Mouse (Mus musculus) lung, postnatal 0 days (tissue): ENCODE results near the gene Gm42417. TPM values are rescaled to one million over a fixed set of nuclear protein-coding genes. Genes with fewer than 3 reads are reported as not detected.

ENCODE experiments used
- ATAC-seq: fragments of 200-750 bp; cut with Nextera tagmentation; 2 replicates; pipeline ENCODE4 v1.8.0; 2017; ENCODE audit warnings: moderate library complexity
- DNase-seq: peaks from one replicate; pipeline ENCODE4 v3.0.0-alpha.2; 2016; ENCODE audit warnings: low spot score
- H3K27ac ChIP-seq: fragments of 300-500 bp; sonication (generic); 2 replicates; pipeline ENCODE4 v1.5.1; 2014; ENCODE audit warnings: antibody characterized with exemption, mild to moderate bottlenecking, low read length, mixed read lengths
- H3K27me3 ChIP-seq: fragments of 300-500 bp; sonication (generic); replicated peaks from 2 replicates; pipeline ENCODE4 v1.6.1; 2014; ENCODE audit warnings: low read length, mixed read lengths; ENCODE audit not compliant: insufficient read depth
- H3K36me3 ChIP-seq: fragments of 300-500 bp; sonication (generic); 2 replicates; pipeline ENCODE4 v1.6.1; 2014; ENCODE audit warnings: low read length, mixed read lengths; ENCODE audit not compliant: insufficient read depth
- H3K4me1 ChIP-seq: fragments of 300-500 bp; sonication (generic); 2 replicates; pipeline ENCODE4 v1.6.1; 2014; ENCODE audit warnings: antibody characterized with exemption, low read depth, low read length, mixed read lengths; ENCODE audit not compliant: insufficient read depth
- H3K4me2 ChIP-seq: fragments of 300-500 bp; sonication (generic); replicated peaks from 2 replicates; pipeline ENCODE4 v1.6.1; 2014; ENCODE audit warnings: low read depth, mild to moderate bottlenecking, low read length, moderate library complexity, mixed read lengths
- H3K4me3 ChIP-seq: fragments of 300-500 bp; sonication (generic); 2 replicates; pipeline ENCODE4 v1.5.1; 2014; ENCODE audit warnings: low read depth, low read length
- H3K9ac ChIP-seq: fragments of 300-500 bp; sonication (generic); replicated peaks from 2 replicates; pipeline ENCODE4 v1.6.1; 2014; ENCODE audit warnings: low read depth, mild to moderate bottlenecking
- H3K9me3 ChIP-seq: fragments of 300-500 bp; sonication (generic); 2 replicates; pipeline ENCODE4 v1.6.1; 2016; ENCODE audit warnings: low read length, mixed read lengths
- CTCF ChIP-seq: IDR thresholded peaks from 2 replicates; pipeline ENCODE4 v1.5.1; 2016; ENCODE audit warnings: antibody characterized with exemption, mild to moderate bottlenecking
- EP300 ChIP-seq: IDR thresholded peaks from 2 replicates; pipeline ENCODE4 v1.6.1; 2016; ENCODE audit warnings: antibody characterized with exemption, mild to moderate bottlenecking, control low read depth
- WGBS: fragments of 180-500 bp; shearing (Covaris S2); extraction: QIAGEN DNeasy Blood & Tissue Kit; methylation state at CpG from one replicate; pipeline ENCODE4 v1.1.7; 2014; 5-methylcytosine and 5-hydroxymethylcytosine counted together
- polyA plus RNA-seq: library from polyadenylated mRNA; unstranded; fragments of >200 nt; fragmentation: Nextera tagmentation; extraction: Ambion mirVana; gene quantifications from 2 replicates; pipeline ENCODE4 v1.2.1, GENCODE M21; 2015

Gene Gm42417
- polyA plus RNA-seq, 1 experiment from 2014 or later, result 0.62 TPM

GRCm38 (mm10) chr1:36526903-36527302 lies 12.3 kb downstream of the Gm42417 start:
- ATAC-seq, result no peak
- no peak overlapping the region for H3K4me3 ChIP-seq
- no peaks in the 10 kb centered on the region for H3K27me3 ChIP-seq
- WGBS, result 82% methylated on average over 10 of the region's 10 CpGs
- no peak for TF ChIP-seq EP300
- TF ChIP-seq CTCF, result no peak
- H3K9me3 ChIP-seq, result no peaks in the 10 kb centered on the region
- peaks cover 29% of the 10 kb centered on the region; the same call in 1 of the 2 replicates for H3K36me3 ChIP-seq
- H3K4me1 ChIP-seq, result no peaks in the 10 kb centered on the region; the same call in 1 of the 2 replicates
- H3K27ac ChIP-seq, result no peak overlapping the region
- no peak for DNase-seq
- no peak overlapping the region for H3K4me2 ChIP-seq
- H3K9ac ChIP-seq, result no peak overlapping the region

- Histone ChIP-seq H3K4me3 (no peak overlapping the region), H3K9ac (no peak overlapping the region), H3K9me3 (no peaks in the 10 kb centered on the region), H3K27ac (no peak overlapping the region), H3K27me3 (no peaks in the 10 kb centered on the region), H3K4me2 (no peak overlapping the region), H3K36me3 (peaks cover 36% of the 10 kb centered on the region; the same call in 1 of the 2 replicates), H3K4me1 (no peaks in the 10 kb centered on the region; the same call in 1 of the 2 replicates)
- no peak for DNase-seq
- ATAC-seq, result no peak
- WGBS, result 88% methylated on average over 12 of the region's 12 CpGs
- TF ChIP-seq EP300 (no peak), CTCF (no peak)
Measured at GRCm38 (mm10) chr1:36525774-36526173, 13.5 kb downstream of the Gm42417 start.

- Histone ChIP-seq H3K9ac (no peak overlapping the region), H3K36me3 (peaks cover 47% of the 10 kb centered on the region), H3K9me3 (no peaks in the 10 kb centered on the region), H3K4me2 (no peak overlapping the region), H3K27me3 (no peaks in the 10 kb centered on the region), H3K27ac (no peak overlapping the region), H3K4me1 (no peaks in the 10 kb centered on the region), H3K4me3 (no peak overlapping the region)
- DNase-seq (no peak), ATAC-seq (no peak)
- TF ChIP-seq CTCF (no peak), EP300 (no peak)
- 62% methylated on average over 5 of the region's 5 CpGs for WGBS
Measured at GRCm38 (mm10) chr1:36524058-36524457, 15.2 kb downstream of the Gm42417 start.

- H3K4me1 ChIP-seq, result no peaks in the 10 kb centered on the region
- H3K36me3 ChIP-seq, result peaks cover 47% of the 10 kb centered on the region
- no peak overlapping the region for H3K4me2 ChIP-seq
- 63% methylated on average over 9 of the region's 9 CpGs for WGBS
- H3K4me3 ChIP-seq, result no peak overlapping the region
- no peaks in the 10 kb centered on the region for H3K9me3 ChIP-seq
- no peak overlapping the region for H3K27ac ChIP-seq
- no peak overlapping the region for H3K9ac ChIP-seq
- TF ChIP-seq EP300 (no peak), CTCF (no peak)
- DNase-seq (no peak), ATAC-seq (no peak)
- no peaks in the 10 kb centered on the region for H3K27me3 ChIP-seq
Measured at GRCm38 (mm10) chr1:36523332-36524013, 15.8 kb downstream of the Gm42417 start.

GRCm38 (mm10) chr1:36522210-36522609 lies 17.0 kb downstream of the Gm42417 start:
- no peak overlapping the region for H3K9ac ChIP-seq
- H3K27ac ChIP-seq, result no peak overlapping the region
- peaks cover 47% of the 10 kb centered on the region for H3K36me3 ChIP-seq
- H3K4me1 ChIP-seq, result no peaks in the 10 kb centered on the region
- no peaks in the 10 kb centered on the region for H3K27me3 ChIP-seq
- H3K4me2 ChIP-seq, result no peak overlapping the region
- DNase-seq (no peak), ATAC-seq (no peak)
- TF ChIP-seq CTCF (no peak), EP300 (no peak)
- H3K9me3 ChIP-seq, result no peaks in the 10 kb centered on the region
- 92% methylated on average over 7 of the region's 7 CpGs for WGBS
- H3K4me3 ChIP-seq, result no peak overlapping the region

- H3K36me3 ChIP-seq, result peaks cover 36% of the 10 kb centered on the region
- TF ChIP-seq CTCF (no peak), EP300 (no peak)
Measured at GRCm38 (mm10) chr1:36519626-36520025, 19.6 kb downstream of the Gm42417 start.

More at GRCm38 (mm10) chr1:36519626-36520025, 19.6 kb downstream of the Gm42417 start:
- Histone ChIP-seq H3K4me1 (0 out of 2 replicates have a peak, but pooled peaks cover under 1% of the 10 kb centered on the region), H3K4me2 (no peak overlapping the region), H3K4me3 (no peak overlapping the region), H3K9me3 (no peaks in the 10 kb centered on the region), H3K27me3 (no peaks in the 10 kb centered on the region), H3K9ac (no peak overlapping the region), H3K27ac (no peak overlapping the region)
- 68% methylated on average over 11 of the region's 11 CpGs for WGBS
- DNase-seq (no peak), ATAC-seq (no peak)
